Mouse (Mus musculus) 3134 (cell line): ENCODE results near the gene Spag9.
"Not testable (repeated sequence)": the region's sequence is repeated elsewhere in the genome, so short reads cannot be mapped to it uniquely, and the experiment has no call there.

Experiments
- DNase-seq: peaks from one replicate; pipeline ENCODE4 v3.0.0-alpha.2; 2011; ENCODE audit warnings: low spot score; ENCODE audit not compliant: insufficient read length; ENCODE audit errors: extremely low read depth

The Spag9 gene

DNA sequence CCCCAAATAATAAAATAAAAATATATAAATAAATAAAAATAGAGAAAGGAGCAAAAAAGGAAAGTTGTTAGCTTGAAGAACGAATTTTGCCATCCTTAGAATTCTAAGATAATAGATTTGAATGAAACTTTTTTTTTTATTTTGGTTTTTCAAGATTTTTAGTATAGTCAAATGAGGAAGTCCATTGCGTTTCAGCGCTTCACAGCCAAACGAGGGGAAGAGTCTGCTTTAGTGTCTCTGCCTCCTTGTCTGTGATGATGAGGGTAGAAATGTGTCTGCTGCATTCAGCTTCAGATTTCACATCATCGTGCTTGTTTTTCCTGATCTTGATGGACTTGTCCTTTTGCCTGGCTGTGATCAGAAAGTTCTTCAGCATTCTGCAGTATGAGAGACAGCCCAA is 10.6 kb upstream of the Spag9 start:
- no peak for DNase-seq

DNA sequence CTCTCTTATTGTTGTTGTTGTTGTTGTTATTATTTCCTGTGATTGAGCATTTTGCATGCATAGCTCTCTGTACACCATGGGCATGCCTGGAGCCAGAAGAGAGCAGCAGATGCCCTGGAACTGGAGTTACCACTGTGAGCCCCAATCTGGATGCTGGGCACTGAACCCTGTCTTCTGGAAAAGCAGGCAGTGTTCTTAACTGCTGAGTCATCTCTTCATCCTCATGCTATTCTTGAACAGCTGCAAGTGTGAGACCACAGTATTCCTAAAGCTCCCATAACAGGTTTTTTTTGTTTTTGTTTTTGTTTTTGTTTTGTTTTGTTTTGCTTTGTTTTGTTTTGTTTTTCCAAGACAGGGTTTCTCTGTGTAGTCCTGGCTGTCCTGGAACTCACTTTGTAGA is 9.6 kb upstream of the Spag9 start:
- DNase-seq: no peak

DNA sequence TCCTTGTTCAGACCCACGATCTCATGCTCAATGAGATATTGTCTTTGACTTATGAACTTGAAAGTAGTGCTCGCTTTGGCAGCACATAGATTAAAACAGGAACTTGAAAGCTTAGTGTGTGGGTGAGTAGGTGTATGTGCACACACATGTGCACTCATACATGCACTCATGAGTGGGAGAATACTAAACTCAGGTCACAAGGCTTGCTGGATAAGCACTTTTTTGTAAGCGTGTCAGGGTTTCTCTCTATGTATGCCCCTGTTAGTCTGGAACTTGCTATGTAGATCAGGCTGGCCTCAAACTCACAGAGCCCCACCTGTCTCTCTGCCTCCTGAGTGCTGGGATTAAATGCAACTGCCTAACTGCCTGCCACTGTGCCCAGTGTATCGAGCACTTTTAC is 8.9 kb upstream of the Spag9 start:
- no peak for DNase-seq

DNA sequence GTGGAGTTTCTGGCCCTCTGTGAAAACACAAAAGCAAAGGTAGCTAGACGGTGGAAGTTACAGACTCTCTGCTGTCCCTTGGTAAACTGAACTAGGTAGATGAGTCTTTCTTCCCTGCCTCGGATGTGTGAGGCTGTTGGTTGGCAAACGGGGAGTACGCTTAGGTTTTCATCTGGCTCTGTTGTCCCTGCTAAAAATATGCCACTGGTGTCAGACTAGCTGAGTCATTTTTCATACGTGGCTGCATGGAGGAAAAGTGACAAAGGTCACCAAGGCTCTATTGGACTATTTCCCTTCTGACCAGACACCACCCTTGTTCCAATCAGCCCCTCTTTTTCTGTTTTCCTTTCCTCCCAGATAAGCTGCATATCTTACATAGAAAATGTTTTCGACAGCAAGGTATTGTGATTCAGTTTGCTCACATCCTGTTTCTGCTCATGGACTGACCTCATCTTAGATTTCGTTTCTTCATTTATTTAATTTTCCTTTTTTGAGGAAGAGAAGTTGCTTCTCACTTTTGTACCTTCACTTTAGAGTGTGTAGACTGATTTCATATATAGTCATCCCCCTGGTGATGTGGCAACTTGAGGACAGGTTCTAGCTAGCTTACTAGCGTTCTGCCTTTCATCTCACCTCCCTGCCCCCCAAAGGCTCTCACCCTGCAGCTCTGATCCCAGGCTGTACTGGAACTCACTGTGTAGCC is 8.1 kb upstream of the Spag9 start:
- DNase-seq: no peak

DNA sequence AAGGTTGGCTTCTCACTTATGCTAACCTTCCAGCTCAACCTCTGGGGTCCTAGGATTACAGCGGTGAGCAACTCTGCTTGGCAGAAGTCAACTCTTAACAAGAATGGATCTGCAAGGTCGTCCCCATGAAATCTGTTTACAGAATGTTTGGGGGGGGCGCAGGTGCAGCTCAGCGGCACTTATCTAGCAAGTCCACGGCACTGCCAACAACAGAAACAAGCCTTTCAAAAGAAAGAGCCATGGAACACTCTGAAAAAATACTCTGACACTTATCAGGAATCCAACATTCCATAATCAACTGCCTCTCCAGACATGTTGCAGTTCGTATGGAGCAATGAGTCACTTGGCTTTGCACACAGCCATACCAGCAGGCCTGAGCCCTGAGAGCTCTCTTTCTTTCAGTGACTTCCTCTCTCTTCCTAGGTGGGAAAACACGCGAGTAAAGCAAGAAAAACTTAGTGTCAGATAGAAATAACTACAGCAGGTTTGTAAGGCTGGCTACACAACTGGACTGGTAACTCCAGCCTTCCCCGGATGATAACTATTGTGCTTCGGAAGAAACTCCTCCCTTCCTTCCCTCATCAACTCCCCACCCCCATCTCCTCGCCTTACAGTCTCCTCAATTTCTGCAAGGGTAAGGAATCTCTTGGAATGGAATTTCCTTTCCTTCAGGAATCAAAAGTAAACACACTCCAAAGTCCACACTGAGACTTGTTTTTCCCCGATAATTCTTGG is 7.4 kb upstream of the Spag9 start:
- DNase-seq: no peak

DNA sequence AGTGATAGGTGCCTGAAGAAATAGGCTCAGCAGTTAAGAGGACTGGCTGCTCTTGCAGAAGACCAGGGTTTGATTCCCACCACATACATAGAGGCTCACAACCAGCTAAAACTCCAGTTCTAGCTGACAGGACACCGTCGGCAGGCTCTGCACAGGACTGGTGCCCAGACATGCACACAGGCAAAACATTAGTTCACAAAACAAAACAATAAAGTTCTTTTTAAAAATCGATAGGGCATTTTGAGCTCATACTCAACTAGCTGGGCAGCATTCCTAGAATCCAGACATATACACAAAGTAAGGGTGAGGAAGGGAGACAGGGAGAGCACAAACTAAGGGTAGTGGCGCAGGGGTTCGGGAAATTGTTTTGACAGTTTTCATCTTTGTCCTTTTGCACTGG is 1.4 kb upstream of the Spag9 start:
- no peak for DNase-seq

DNA sequence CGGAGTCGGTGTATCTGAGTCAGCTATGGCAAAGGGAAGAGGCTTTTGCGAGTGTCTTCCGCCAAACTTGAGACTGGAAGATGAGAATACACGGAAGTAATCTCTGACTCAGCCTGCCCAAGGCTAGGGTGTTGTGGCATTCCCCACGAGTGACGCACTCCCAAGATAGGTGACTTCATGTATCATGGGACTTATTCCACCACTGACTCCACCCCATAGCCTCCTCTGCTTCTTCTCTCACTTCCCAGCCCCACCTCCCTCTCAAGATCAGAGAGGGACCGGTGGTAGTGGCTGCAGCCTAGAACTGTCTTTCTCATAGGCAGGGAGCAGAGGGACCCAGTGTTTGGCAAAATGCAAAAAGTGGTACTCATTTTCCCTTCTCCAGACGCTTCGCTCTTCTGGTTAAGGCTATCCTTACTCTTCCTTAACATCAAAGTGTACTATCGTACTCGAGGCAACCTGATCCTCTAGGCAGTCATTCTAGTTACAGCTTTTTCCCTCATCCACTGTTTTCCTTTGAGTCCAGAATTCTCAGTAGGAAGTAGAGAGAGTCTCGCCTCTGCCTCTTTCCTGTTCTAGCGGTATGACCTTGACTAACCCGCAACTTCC is 676 bp upstream of the Spag9 start:
- DNase-seq: peak; percentile 87

DNA sequence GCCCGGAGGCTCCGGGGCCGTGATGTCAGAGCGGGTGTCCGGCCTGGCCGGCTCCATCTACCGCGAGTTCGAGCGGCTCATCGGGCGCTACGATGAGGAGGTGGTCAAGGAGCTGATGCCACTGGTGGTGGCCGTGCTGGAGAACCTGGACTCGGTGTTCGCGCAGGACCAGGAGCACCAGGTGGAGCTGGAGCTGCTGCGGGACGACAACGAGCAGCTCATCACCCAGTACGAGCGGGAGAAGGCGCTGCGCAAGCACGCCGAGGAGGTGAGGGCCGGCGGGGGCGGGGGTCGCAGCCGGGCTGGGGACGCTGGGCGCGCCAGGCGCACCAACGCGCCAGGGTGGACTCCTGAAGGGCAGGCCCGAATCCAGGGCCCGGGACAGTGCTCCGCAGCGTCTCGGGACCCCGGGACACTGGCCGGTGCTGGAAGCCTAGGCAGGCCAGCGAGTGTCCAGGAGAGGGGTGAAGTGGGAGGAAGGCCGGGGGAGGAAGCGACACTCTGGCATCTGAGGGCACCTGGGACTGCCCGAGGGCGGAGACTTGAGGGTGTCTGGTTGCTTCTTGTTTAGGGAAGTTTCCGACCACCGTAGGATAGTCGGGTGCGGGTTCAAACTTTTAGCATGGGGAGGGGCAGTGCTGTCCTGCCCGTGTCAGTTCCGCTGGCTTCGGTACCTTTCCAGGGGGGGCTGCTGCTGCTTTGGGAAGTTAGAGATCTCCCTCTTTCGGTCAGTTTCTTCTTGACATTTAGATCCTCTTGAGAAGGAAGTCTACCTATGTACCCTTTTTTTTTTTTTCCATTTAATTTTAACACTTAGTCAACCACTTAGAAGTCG is 632 bp downstream of the Spag9 start:
- DNase-seq: peak; percentile 73

DNA sequence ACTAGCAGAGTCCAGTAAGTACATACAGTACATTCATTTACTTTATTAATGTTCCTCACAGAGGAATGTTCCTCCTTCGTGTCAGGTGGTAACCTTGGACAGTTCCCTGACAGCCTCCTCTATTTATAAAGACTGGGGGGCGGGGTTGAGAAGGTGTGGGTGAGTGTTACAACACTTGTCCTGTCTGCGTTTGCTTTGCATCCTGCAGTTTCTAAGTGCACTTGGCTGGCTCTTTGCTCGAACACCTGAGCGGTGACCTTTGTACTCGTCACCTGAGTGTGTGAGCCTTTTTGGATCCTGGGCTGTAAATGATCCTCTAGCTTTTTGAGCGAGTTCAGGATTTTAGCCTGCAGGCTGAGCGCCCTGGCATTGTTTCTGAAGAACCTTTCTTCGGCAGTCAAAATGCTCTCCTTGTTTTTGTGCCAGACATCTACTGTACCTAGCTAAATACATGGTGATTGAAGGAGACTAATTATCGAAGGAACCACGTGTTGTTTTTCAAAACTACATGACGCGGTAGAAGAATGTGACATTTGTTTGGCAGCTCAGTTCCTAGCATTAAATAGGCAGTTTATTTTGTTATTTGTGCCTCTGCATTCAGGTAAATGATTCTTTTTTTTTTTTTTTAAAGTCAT is 1.4 kb downstream of the Spag9 start:
- DNase-seq: no peak

DNA sequence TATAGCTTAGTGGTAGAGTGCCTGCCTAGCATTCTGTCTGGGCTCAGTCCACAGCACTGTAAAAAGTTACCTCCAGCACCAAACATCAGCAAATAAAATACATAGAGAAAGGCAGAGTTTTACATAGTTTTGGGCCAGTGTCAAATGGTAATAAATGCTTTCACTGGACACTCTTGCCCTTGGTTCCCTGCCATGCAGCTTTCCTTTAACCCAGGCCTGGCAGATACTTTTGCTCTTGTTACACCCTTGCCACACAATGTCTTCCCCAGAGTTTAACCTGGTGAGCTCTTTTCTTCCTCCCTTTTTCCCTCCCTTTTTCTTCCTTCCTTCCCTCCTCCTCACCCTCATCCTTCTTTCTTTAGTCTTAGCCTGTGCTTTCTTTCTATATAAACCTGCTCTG is 3.4 kb downstream of the Spag9 start:
- DNase-seq: no peak

- no peak for DNase-seq
Measured at GRCm38 (mm10) chr11:94003346-94003745, 7.5 kb downstream of the Spag9 start.

- no peak for DNase-seq
Measured at GRCm38 (mm10) chr11:94019091-94019490, 23.2 kb downstream of the Spag9 start.

DNA sequence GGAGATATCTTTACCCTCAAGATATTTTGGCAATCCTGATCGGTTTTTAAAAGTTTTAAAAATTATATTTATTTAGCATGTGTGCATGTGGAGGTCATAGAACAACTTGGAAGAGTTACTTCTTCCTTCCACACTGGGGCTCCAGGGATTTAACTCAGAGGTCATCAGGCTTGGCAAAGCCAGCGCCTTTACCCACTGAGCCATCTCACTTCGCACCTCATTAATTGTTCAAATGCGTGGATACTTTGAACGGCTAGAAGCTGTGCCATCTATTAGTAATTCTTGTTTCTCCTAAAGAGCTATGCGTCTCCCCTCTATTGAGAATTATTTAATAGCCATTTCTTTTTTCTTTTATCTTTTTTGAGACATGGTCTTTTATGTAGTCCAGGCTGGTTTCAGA is 24.5 kb downstream of the Spag9 start:
- no peak for DNase-seq

GRCm38 (mm10) chr11:94026289-94026688 is 30.4 kb downstream of the Spag9 start:
- DNase-seq: no peak

GRCm38 (mm10) chr11:94032084-94032483 is 36.2 kb downstream of the Spag9 start:
- DNase-seq: no peak

- DNase-seq: peak; percentile 39
Measured at GRCm38 (mm10) chr11:94032971-94033370, 37.1 kb downstream of the Spag9 start.

GRCm38 (mm10) chr11:94035974-94036373 is 40.1 kb downstream of the Spag9 start:
- no peak for DNase-seq

- DNase-seq: no peak
Measured at GRCm38 (mm10) chr11:94041475-94041874, 45.6 kb downstream of the Spag9 start.

DNA sequence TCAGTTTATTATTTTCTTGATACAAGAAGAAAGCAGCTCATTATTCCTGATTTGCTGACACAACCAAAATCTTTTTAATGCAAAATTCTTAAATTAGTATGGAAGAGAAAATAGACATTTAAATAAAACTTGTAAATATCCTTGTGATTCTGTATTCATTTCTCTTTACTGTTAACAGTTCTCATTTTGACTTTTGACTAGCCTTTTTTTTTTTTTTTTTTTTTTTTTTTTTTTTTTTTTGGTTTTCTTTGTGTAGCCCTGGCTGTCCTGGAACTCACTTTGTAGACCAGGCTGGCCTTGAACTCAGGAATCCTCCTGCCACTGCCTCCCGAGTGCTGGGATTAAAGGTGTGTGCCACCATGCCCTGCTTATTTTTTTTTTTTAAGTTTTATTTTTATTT is 46.4 kb downstream of the Spag9 start:
- not testable (repeated sequence) for DNase-seq
